Mouse (Mus musculus) liver, embryonic 14.5 days (tissue): ENCODE data around the gene Adamts12. TPM values are rescaled to one million over a fixed set of nuclear protein-coding genes. Genes with fewer than 3 reads are reported as not detected.

Experiments
- ATAC-seq: fragments of 200-750 bp; cut with Nextera tagmentation; 2 replicates; pipeline ENCODE4 v1.8.0; 2017; ENCODE audit warnings: moderate number of reproducible peaks, mild to moderate bottlenecking, moderate library complexity; ENCODE audit not compliant: insufficient read depth
- DNase-seq, 3 experiments: peaks; one replicate each; pipeline ENCODE4 v3.0.0-alpha.2; 2012 to 2013; ENCODE audit warnings: low read depth in 3 of 3, low spot score in 3 of 3
- H3K27ac ChIP-seq: fragments of 300-500 bp; sonication (generic); 2 replicates; pipeline ENCODE4 v1.5.1; 2014; ENCODE audit warnings: moderate library complexity, mild to moderate bottlenecking, control low read depth, inconsistent platforms
- H3K27me3 ChIP-seq: fragments of 300-500 bp; sonication (generic); 2 replicates; pipeline ENCODE4 v1.6.1; 2014; ENCODE audit warnings: mild to moderate bottlenecking, low read length, moderate library complexity; ENCODE audit not compliant: control insufficient read depth, insufficient read depth
- H3K36me3 ChIP-seq: fragments of 300-500 bp; sonication (generic); replicated peaks from 2 replicates; pipeline ENCODE4 v1.6.1; 2014; ENCODE audit warnings: low read depth; ENCODE audit not compliant: control insufficient read depth, insufficient read depth
- H3K4me1 ChIP-seq, 2 experiments: fragments of 200-500 bp in 1 of 2; fragments of 300-500 bp in 1 of 2; sonication (generic) in 1 of 2; replicated peaks; 2 replicates each; pipeline ENCODE4 v1.6.1; 2012 to 2014; ENCODE audit warnings: antibody characterized with exemption in 1 of 2, inconsistent platforms in 1 of 2, low read length in 1 of 2; ENCODE audit not compliant: control insufficient read depth in 2 of 2, insufficient read depth in 2 of 2
- H3K4me2 ChIP-seq: fragments of 300-500 bp; sonication (generic); 2 replicates; pipeline ENCODE4 v1.6.1; 2014; ENCODE audit warnings: low read depth, mild to moderate bottlenecking, control low read depth, moderate library complexity
- H3K4me3 ChIP-seq, 2 experiments: fragments of 200-500 bp in 1 of 2; fragments of 300-500 bp in 1 of 2; sonication (generic) in 1 of 2; 2 replicates each; pipeline ENCODE4 v1.5.1; 2012 to 2014; ENCODE audit warnings: low read depth in 2 of 2, low read length in 2 of 2, mild to moderate bottlenecking in 2 of 2, control low read depth in 1 of 2, inconsistent platforms in 1 of 2, moderate library complexity in 1 of 2; ENCODE audit not compliant: insufficient read depth in 1 of 2
- H3K9ac ChIP-seq: fragments of 300-500 bp; sonication (generic); replicated peaks from 2 replicates; pipeline ENCODE4 v1.6.1; 2014; ENCODE audit warnings: mild to moderate bottlenecking, control low read depth, moderate library complexity
- H3K9me3 ChIP-seq: fragments of 300-500 bp; sonication (generic); 2 replicates; pipeline ENCODE4 v1.6.1; 2016; ENCODE audit warnings: low read length, mixed read lengths; ENCODE audit not compliant: control insufficient read depth
- CTCF ChIP-seq: IDR thresholded peaks from 2 replicates; pipeline ENCODE4 v1.5.1; 2016; ENCODE audit warnings: antibody characterized with exemption, low read depth, control low read depth
- EP300 ChIP-seq: IDR thresholded peaks from 2 replicates; pipeline ENCODE4 v1.6.1; 2016; ENCODE audit warnings: antibody characterized with exemption, low read depth
- WGBS: fragments of 180-500 bp; shearing (Covaris S2); extraction: QIAGEN DNeasy Blood & Tissue Kit; methylation state at CpG from one replicate; pipeline ENCODE4 v1.1.7; 2014; ENCODE audit not compliant: insufficient replicate concordance; 5-methylcytosine and 5-hydroxymethylcytosine counted together
- polyA plus RNA-seq, 2 experiments: library from polyadenylated mRNA; depleted of rRNA in 1 of 2; stranded (reverse) in 1 of 2; unstranded in 1 of 2; fragments of >200 nt; fragmentation: Nextera tagmentation in 1 of 2; extraction: Ambion mirVana in 1 of 2; gene quantifications; 2 replicates each; pipeline versions ENCODE4 v1.2.1 to v1.2.3; 2012 to 2014

The Adamts12 gene
- polyA plus RNA-seq, 2 experiments: 0.23 to 0.47 TPM

GRCm38 (mm10) chr15:11121721-11122120 lies 57.1 kb downstream of the Adamts12 start:
- DNase-seq: no peak
- WGBS: 38% methylated on average over 1 of the region's 1 CpGs
- no peaks in the 10 kb centered on the region for H3K27me3 ChIP-seq
- no peak overlapping the region for H3K27ac ChIP-seq
- H3K4me2 ChIP-seq: no peak overlapping the region
- TF ChIP-seq EP300: no peak
- TF ChIP-seq CTCF: no peak
- H3K36me3 ChIP-seq: no peaks in the 10 kb centered on the region
- no peak for ATAC-seq
- no peak overlapping the region for H3K9ac ChIP-seq
- no peaks in the 10 kb centered on the region for H3K9me3 ChIP-seq
- H3K4me3 ChIP-seq: no peak overlapping the region
- no peaks in the 10 kb centered on the region for H3K4me1 ChIP-seq

GRCm38 (mm10) chr15:11125361-11125760 lies 60.8 kb downstream of the Adamts12 start:
- no peak overlapping the region for H3K4me3 ChIP-seq
- ATAC-seq (no peak), DNase-seq (no peak)
- TF ChIP-seq EP300: no peak
- no peak for TF ChIP-seq CTCF
- H3K9me3 ChIP-seq: no peaks in the 10 kb centered on the region
- H3K36me3 ChIP-seq: no peaks in the 10 kb centered on the region
- no peaks in the 10 kb centered on the region for H3K27me3 ChIP-seq
- H3K4me1 ChIP-seq: no peaks in the 10 kb centered on the region
- H3K4me2 ChIP-seq: no peak overlapping the region
- no peak overlapping the region for H3K9ac ChIP-seq
- H3K27ac ChIP-seq: no peak overlapping the region

GRCm38 (mm10) chr15:11128457-11128856 lies 63.9 kb downstream of the Adamts12 start:
- Histone ChIP-seq H3K9ac (no peak overlapping the region), H3K4me3 (no peak overlapping the region), H3K36me3 (no peaks in the 10 kb centered on the region), H3K9me3 (no peaks in the 10 kb centered on the region), H3K4me1 (no peaks in the 10 kb centered on the region), H3K4me2 (no peak overlapping the region), H3K27me3 (no peaks in the 10 kb centered on the region), H3K27ac (no peak overlapping the region)
- WGBS: 44% methylated on average over 6 of the region's 6 CpGs
- no peak for ATAC-seq
- DNase-seq: no peak
- no peak for TF ChIP-seq EP300
- TF ChIP-seq CTCF: no peak

GRCm38 (mm10) chr15:11132586-11133558 lies 68.3 kb downstream of the Adamts12 start:
- Histone ChIP-seq H3K9ac (no peak overlapping the region), H3K27me3 (no peaks in the 10 kb centered on the region), H3K36me3 (no peaks in the 10 kb centered on the region), H3K4me3 (no peak overlapping the region), H3K4me1 (no peaks in the 10 kb centered on the region), H3K9me3 (no peaks in the 10 kb centered on the region), H3K27ac (no peak overlapping the region), H3K4me2 (no peak overlapping the region)
- DNase-seq: no peak
- TF ChIP-seq CTCF (no peak), EP300 (no peak)
- WGBS: 57% methylated on average over 5 of the region's 5 CpGs
- ATAC-seq: no peak

GRCm38 (mm10) chr15:11145581-11145980 lies 81.0 kb downstream of the Adamts12 start:
- WGBS: 37% methylated on average over 3 of the region's 3 CpGs
- H3K4me3 ChIP-seq: no peak overlapping the region
- DNase-seq (no peak), ATAC-seq (no peak)
- H3K36me3 ChIP-seq: no peaks in the 10 kb centered on the region
- no peak overlapping the region for H3K9ac ChIP-seq
- H3K9me3 ChIP-seq: no peaks in the 10 kb centered on the region
- no peak for TF ChIP-seq EP300
- TF ChIP-seq CTCF: no peak
- no peak overlapping the region for H3K4me2 ChIP-seq
- no peaks in the 10 kb centered on the region for H3K27me3 ChIP-seq
- H3K4me1 ChIP-seq: no peaks in the 10 kb centered on the region
- H3K27ac ChIP-seq: no peak overlapping the region
